17 mouse cellular contexts compared by ENCODE assay signal in genomic region chr1:19337207-19337606, GRCm38 (mm10).
DNase-seq lines count a peak whose midpoint lies in the region; ATAC-seq lines count a peak whose summit lies in the region.
"Had no signal": no experiment of that assay in that cellular context is flagged by ENCODE, and none has a peak within 500 bp of the region (broad histone marks: within the 10 kb centered on the region; RNA-seq: fewer than 3 reads in every experiment).

No protein-coding gene starts in this region.

- no peaks in the 10 kb centered on the region for H3K27me3 ChIP-seq in hindbrain, embryonic 10.5 days (ENCODE audit: insufficient read depth, poor library complexity, severe bottlenecking)
- no peaks in the 10 kb centered on the region for H3K27me3 ChIP-seq in hindbrain, embryonic 12.5 days
- H3K27me3 ChIP-seq in limb, embryonic 12.5 days: no peaks in the 10 kb centered on the region
- H3K27me3 ChIP-seq: liver, embryonic 15.5 days had no signal

- no peaks in the 10 kb centered on the region for H3K9me3 ChIP-seq in hindbrain, embryonic 10.5 days
- no peaks in the 10 kb centered on the region for H3K9me3 ChIP-seq in hindbrain, embryonic 12.5 days (replicated peaks)
- no peaks in the 10 kb centered on the region for H3K9me3 ChIP-seq in limb, embryonic 12.5 days
- H3K9me3 ChIP-seq: liver, embryonic 15.5 days had no signal

- no peak overlapping the region for H3K4me3 ChIP-seq in hindbrain, embryonic 10.5 days
- no peak overlapping the region for H3K4me3 ChIP-seq in hindbrain, embryonic 12.5 days
- H3K4me3 ChIP-seq in limb, embryonic 12.5 days (replicated peaks): no peak overlapping the region
- H3K4me3 ChIP-seq: liver, embryonic 15.5 days had no signal

- no peak overlapping the region for H3K27ac ChIP-seq in hindbrain, embryonic 10.5 days
- H3K27ac ChIP-seq in hindbrain, embryonic 12.5 days: no peak overlapping the region
- no peak overlapping the region for H3K27ac ChIP-seq in limb, embryonic 12.5 days
- H3K27ac ChIP-seq: liver, embryonic 15.5 days had no signal

- no peaks in the 10 kb centered on the region for H3K36me3 ChIP-seq in hindbrain, embryonic 10.5 days
- no peaks in the 10 kb centered on the region for H3K36me3 ChIP-seq in hindbrain, embryonic 12.5 days
- no peaks in the 10 kb centered on the region for H3K36me3 ChIP-seq in limb, embryonic 12.5 days
- H3K36me3 ChIP-seq: liver, embryonic 15.5 days had no signal

- no peak overlapping the region for H3K4me2 ChIP-seq in hindbrain, embryonic 12.5 days (replicated peaks)
- H3K4me2 ChIP-seq in limb, embryonic 12.5 days: no peak overlapping the region
- H3K4me2 ChIP-seq: liver, embryonic 15.5 days had no signal

- H3K4me1 ChIP-seq in hindbrain, embryonic 10.5 days (replicated peaks): no peaks in the 10 kb centered on the region
- no peaks in the 10 kb centered on the region for H3K4me1 ChIP-seq in hindbrain, embryonic 12.5 days
- peaks cover 6% of the 10 kb centered on the region; the same call in 1 of the 2 replicates for H3K4me1 ChIP-seq in limb, embryonic 12.5 days (replicated peaks)
- H3K4me1 ChIP-seq: liver, embryonic 15.5 days had no signal

- ATAC-seq in hindbrain, embryonic 12.5 days (ENCODE audit: low FRiP score): no peak
- ATAC-seq in limb, embryonic 12.5 days (ENCODE audit: insufficient number of reproducible peaks, insufficient read depth, low FRiP score, low TSS enrichment, low read depth): peak; percentile 63; the same call in 1 of the 2 replicates
- no peak for ATAC-seq in megakaryocyte-erythroid progenitor cell, adult 5-6 weeks (replicated peaks; ENCODE audit: low FRiP score, low TSS enrichment, poor library complexity, severe bottlenecking)
- ATAC-seq: forebrain, postnatal 0 days; lung, postnatal 0 days had no signal

- 64% methylated on average over 3 of the region's 3 CpGs for WGBS in hindbrain, embryonic 10.5 days
- WGBS in hindbrain, embryonic 12.5 days: 56% methylated on average over 3 of the region's 3 CpGs
- WGBS in limb, embryonic 12.5 days: 23% methylated on average over 3 of the region's 3 CpGs

- H3K9ac ChIP-seq in hindbrain, embryonic 12.5 days: no peak overlapping the region
- H3K9ac ChIP-seq in limb, embryonic 12.5 days (replicated peaks): no peak overlapping the region
- H3K9ac ChIP-seq: forebrain, postnatal 0 days; liver, embryonic 15.5 days had no signal

- peak; percentile 7 for DNase-seq in hindbrain, embryonic 10.5 days (ENCODE audit: low spot score)
- DNase-seq in Muller cell, postnatal 12 days (ENCODE audit: inconsistent ontology term): peak; percentile 61
- DNase-seq in brain, adult 2 months (ENCODE audit: low read depth, low spot score): peak; percentile 4
- DNase-seq in right cerebral cortex, postnatal 14 days: no peak
- DNase-seq: adrenal gland, postnatal 36 days; forebrain, postnatal 0 days; gastrocnemius, postnatal 10 days; heart, adult 18-20 months; kidney, adult 8-10 months; kidney, postnatal 36 days; layer of hippocampus, adult 9-11 months; right cerebral cortex, postnatal 25 days had no signal
